Mouse (Mus musculus) MEL (cell line): ENCODE results near the gene Alad. TPM values are rescaled to one million over a fixed set of nuclear protein-coding genes. Genes with fewer than 3 reads are reported as not detected.

Source experiments
- DNase-seq: peaks from one replicate; pipeline ENCODE4 v3.0.0; 2011; ENCODE audit warnings: low read depth, low spot score
- H3K27ac ChIP-seq: 2 replicates; pipeline ENCODE4 v1.5.1; 2012; ENCODE audit warnings: low read depth, mild to moderate bottlenecking, control low read depth, low read length, moderate library complexity; ENCODE audit not compliant: control insufficient read depth
- H3K27me3 ChIP-seq, 2 experiments: fragments of 150-350 bp in 1 of 2; sonication (generic) in 1 of 2; 2 replicates each; pipeline ENCODE4 v1.6.1; 2012; ENCODE audit warnings: low read length in 2 of 2, mild to moderate bottlenecking in 2 of 2, improper control_type of control experiment in 1 of 2, moderate library complexity in 1 of 2; ENCODE audit not compliant: insufficient read depth in 2 of 2, control insufficient read depth in 1 of 2
- H3K36me3 ChIP-seq, 2 experiments: 2 replicates each; pipeline ENCODE4 v1.6.1; 2012 to 2014; ENCODE audit warnings: low read length in 2 of 2, improper control_type of control experiment in 1 of 2, inconsistent platforms in 1 of 2, mild to moderate bottlenecking in 1 of 2; ENCODE audit not compliant: insufficient read depth in 2 of 2, control insufficient read depth in 1 of 2
- H3K4me1 ChIP-seq, 2 experiments: fragments of 150-350 bp in 1 of 2; sonication (generic) in 1 of 2; 2 replicates each; pipeline ENCODE4 v1.6.1; 2012; ENCODE audit warnings: low read length in 2 of 2, improper control_type of control experiment in 1 of 2, mild to moderate bottlenecking in 1 of 2; ENCODE audit not compliant: insufficient read depth in 2 of 2, control insufficient read depth in 1 of 2
- H3K4me3 ChIP-seq, 2 experiments: fragments of 150-350 bp in 1 of 2; sonication (generic) in 1 of 2; 2 replicates each; pipeline ENCODE4 v1.5.1; 2012; ENCODE audit warnings: low read depth in 2 of 2, low read length in 2 of 2, mild to moderate bottlenecking in 2 of 2, moderate library complexity in 2 of 2, control low read depth in 1 of 2, improper control_type of control experiment in 1 of 2; ENCODE audit not compliant: control insufficient read depth in 1 of 2, insufficient read depth in 1 of 2
- H3K79me2 ChIP-seq: 2 replicates; pipeline ENCODE4 v1.6.1; 2012; ENCODE audit warnings: mild to moderate bottlenecking, low read length, moderate library complexity; ENCODE audit not compliant: control insufficient read depth, poor library complexity, insufficient read depth
- H3K9ac ChIP-seq: 2 replicates; pipeline ENCODE4 v1.6.1; 2012; ENCODE audit warnings: low read depth, mild to moderate bottlenecking, control low read depth, low read length, moderate library complexity; ENCODE audit not compliant: control insufficient read depth, poor library complexity, severe bottlenecking
- H3K9me3 ChIP-seq: fragments of 150-350 bp; sonication (generic); replicated peaks from 2 replicates; pipeline ENCODE4 v1.6.1; 2012; ENCODE audit warnings: mild to moderate bottlenecking, low read length, improper control_type of control experiment, moderate library complexity; ENCODE audit not compliant: insufficient read depth
- BHLHE40 ChIP-seq: IDR thresholded peaks from 2 replicates; pipeline ENCODE4 v1.6.1; 2012; ENCODE audit warnings: low read depth, mild to moderate bottlenecking, inconsistent platforms, low read length, improper control_type of control experiment, borderline replicate concordance
- CHD1 ChIP-seq: IDR thresholded peaks from 2 replicates; pipeline ENCODE4 v1.6.1; 2012; ENCODE audit warnings: low read depth, mild to moderate bottlenecking, inconsistent platforms, low read length, improper control_type of control experiment
- CHD2 ChIP-seq: IDR thresholded peaks from 2 replicates; pipeline ENCODE4 v1.6.1; 2011; ENCODE audit warnings: low read length, improper control_type of control experiment
- E2F4 ChIP-seq: IDR thresholded peaks from 2 replicates; pipeline ENCODE4 v1.6.1; 2011; ENCODE audit warnings: low read depth, low read length, improper control_type of control experiment, borderline replicate concordance
- GABPA ChIP-seq: IDR thresholded peaks from 2 replicates; pipeline ENCODE4 v1.6.1; 2012; ENCODE audit warnings: low read depth, mild to moderate bottlenecking, inconsistent platforms, low read length, improper control_type of control experiment, moderate library complexity
- KAT2A ChIP-seq: conservative IDR thresholded peaks from 2 replicates; pipeline ENCODE4 v1.6.1; 2012; ENCODE audit warnings: low read depth, low read length, improper control_type of control experiment, inconsistent platforms
- MEF2A ChIP-seq: IDR thresholded peaks from 2 replicates; pipeline ENCODE4 v1.6.1; 2014; ENCODE audit warnings: low read depth, mild to moderate bottlenecking, inconsistent platforms, low read length, improper control_type of control experiment; ENCODE audit not compliant: poor library complexity, insufficient replicate concordance, severe bottlenecking; ENCODE audit errors: extremely low read depth
- MXI1 ChIP-seq: IDR thresholded peaks from 2 replicates; pipeline ENCODE4 v1.6.1; 2011; ENCODE audit warnings: mild to moderate bottlenecking, low read depth, low read length, improper control_type of control experiment
- RAD21 ChIP-seq: IDR thresholded peaks from 2 replicates; pipeline ENCODE4 v1.6.1; 2011; ENCODE audit warnings: mild to moderate bottlenecking, low read depth, low read length, improper control_type of control experiment
- SMC3 ChIP-seq: IDR thresholded peaks from 2 replicates; pipeline ENCODE4 v1.6.1; 2011; ENCODE audit warnings: low read depth, low read length, improper control_type of control experiment
- TAL1 ChIP-seq: IDR thresholded peaks from 2 replicates; pipeline ENCODE4 v1.6.1; 2012; ENCODE audit warnings: mild to moderate bottlenecking, inconsistent platforms, low read length, moderate library complexity, mixed read lengths
- TBP ChIP-seq: IDR thresholded peaks from 2 replicates; pipeline ENCODE4 v1.8.0; 2011; ENCODE audit warnings: low read depth, low read length, improper control_type of control experiment
- TCF12 ChIP-seq: IDR thresholded peaks from 2 replicates; pipeline ENCODE4 v1.6.1; 2014; ENCODE audit warnings: low read depth, mild to moderate bottlenecking, inconsistent platforms, low read length, improper control_type of control experiment, moderate library complexity
- UBTF ChIP-seq: IDR thresholded peaks from 2 replicates; pipeline ENCODE4 v1.6.1; 2012; ENCODE audit warnings: low read depth, mild to moderate bottlenecking, inconsistent platforms, low read length, improper control_type of control experiment, moderate library complexity, borderline replicate concordance; ENCODE audit not compliant: insufficient read depth
- USF1 ChIP-seq: IDR thresholded peaks from 2 replicates; pipeline ENCODE4 v1.6.1; 2014; ENCODE audit warnings: low read depth, mild to moderate bottlenecking, inconsistent platforms, low read length, improper control_type of control experiment, moderate library complexity
- USF2 ChIP-seq, 2 experiments: IDR thresholded peaks; 2 replicates each; pipeline ENCODE4 v1.6.1; 2011 to 2012; ENCODE audit warnings: improper control_type of control experiment in 2 of 2, low read length in 2 of 2, borderline replicate concordance in 1 of 2, inconsistent platforms in 1 of 2, low read depth in 1 of 2, mild to moderate bottlenecking in 1 of 2; ENCODE audit not compliant: insufficient read depth in 1 of 2
- ZMIZ1 ChIP-seq: IDR thresholded peaks from 2 replicates; pipeline ENCODE4 v1.6.1; 2012; ENCODE audit warnings: low read depth, mild to moderate bottlenecking, inconsistent platforms, low read length, improper control_type of control experiment, moderate library complexity
- ZNF384 ChIP-seq: IDR thresholded peaks from 2 replicates; pipeline ENCODE4 v1.6.1; 2012; ENCODE audit warnings: low read depth, mild to moderate bottlenecking, inconsistent platforms, low read length, improper control_type of control experiment
- polyA plus RNA-seq, 2 experiments: library from polyadenylated mRNA; stranded (reverse) in 1 of 2; unstranded in 1 of 2; fragments of >175 nt in 1 of 2; fragments of >200 nt in 1 of 2; gene quantifications; 2 replicates each; pipeline versions ENCODE4 v1.2.1 to v1.2.4; 2012; ENCODE audit warnings: low replicate concordance in 2 of 2, low read depth in 1 of 2; ENCODE audit not compliant: insufficient read length in 2 of 2, insufficient read depth in 1 of 2, missing spikeins in 1 of 2
- total RNA-seq: library from RNA; depleted of rRNA; stranded (reverse); fragments of 300-350 nt; gene quantifications from 2 replicates; pipeline ENCODE4 v1.2.3, GENCODE M21; 2012

The Alad gene
- total and polyA plus RNA-seq, 3 experiments = 213 to 386 TPM; not detected in 1

- Histone ChIP-seq H3K9me3 (no peaks in the 10 kb centered on the region), H3K36me3 (peaks cover 0 to 29% of the 10 kb centered on the region in 2 experiments; a peak in 2 of 4 replicates), H3K27ac (no peak overlapping the region), H3K79me2 (peaks cover 13% of the 10 kb centered on the region), H3K27me3 (no peaks in the 10 kb centered on the region), H3K4me1 (peaks cover 14 to 26% of the 10 kb centered on the region in 2 experiments), H3K9ac (no peak overlapping the region), H3K4me3 (peak overlapping the region; percentile 34 to 35)
- no peak for DNase-seq
- TF ChIP-seq KAT2A (no peak), TCF12 (no peak), CHD2 (no peak), MEF2A (no peak), ZNF384 (no peak), RAD21 (no peak)
Observed at GRCm38 (mm10) chr4:62525489-62525811, 5.7 kb upstream of the Alad start.

DNA sequence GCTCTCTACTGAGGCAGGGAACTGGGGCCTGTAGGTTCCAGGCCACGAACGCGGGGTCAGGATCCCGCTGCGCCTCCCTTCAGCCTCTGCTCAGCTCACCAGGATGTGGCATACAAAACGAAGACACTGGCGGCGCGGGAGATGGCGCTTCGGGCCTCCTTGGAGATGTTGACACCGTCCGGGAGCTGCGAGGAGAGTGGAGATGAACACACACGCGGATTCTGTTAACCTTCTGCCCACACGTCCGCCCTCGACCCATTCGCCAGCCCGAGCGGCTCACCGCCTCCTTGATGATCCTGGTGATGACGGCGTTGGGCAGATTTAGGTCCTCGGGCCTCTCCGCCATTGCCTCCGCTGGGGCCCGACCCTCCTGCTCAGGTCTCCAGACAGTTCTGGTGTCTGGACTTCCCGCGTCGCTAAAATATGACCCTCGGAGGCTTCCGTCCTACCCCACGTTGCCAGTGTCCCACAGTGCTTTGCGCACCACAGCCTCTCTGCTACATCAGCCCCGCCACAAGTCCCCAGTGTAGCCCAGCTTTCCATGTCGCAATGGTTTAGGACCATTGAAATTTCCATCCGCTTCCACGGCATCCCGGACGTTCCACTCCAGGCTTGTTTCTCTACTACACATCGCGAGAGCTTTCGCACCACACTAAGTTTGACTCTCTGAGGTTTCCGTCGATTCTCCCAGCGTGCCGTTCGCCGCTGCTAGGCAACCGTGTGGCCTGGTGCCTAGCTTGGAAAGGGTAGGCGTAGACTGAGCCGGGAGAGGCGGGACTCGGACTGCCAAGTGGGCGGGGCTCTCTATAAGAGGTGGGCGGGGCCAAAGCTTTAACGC, 5.2 kb upstream of the Alad start, which contains the start of the genes Pole3 and 4933430I17Rik:
Gene Pole3, minus strand, starts transcription at position 418 of the 838 bp plus-strand sequence.
Gene 4933430I17Rik, plus strand, starts transcription at position 719 of the 838 bp plus-strand sequence.
- Histone ChIP-seq H3K4me3 (peak within 1 kb of the TSS; percentile 60 to 98), H3K36me3 (peaks cover 0 to 32% of the 10 kb centered on the region in 2 experiments; a peak in 2 of 4 replicates), H3K27ac (peak within 1 kb of the TSS; percentile 96), H3K9ac (peak within 1 kb of the TSS; percentile 96), H3K4me1 (peaks cover 18 to 27% of the 10 kb centered on the region in 2 experiments), H3K79me2 (peaks cover 16% of the 10 kb centered on the region), H3K9me3 (no peaks in the 10 kb centered on the region), H3K27me3 (no peaks in the 10 kb centered on the region)
- peak; percentile 98 for DNase-seq
- TF ChIP-seq TAL1 = no peak
- TF ChIP-seq GABPA = no peak
- no peak for TF ChIP-seq TCF12
- no peak for TF ChIP-seq CHD1
- TF ChIP-seq KAT2A = no peak
- no peak for TF ChIP-seq SMC3
- TF ChIP-seq ZMIZ1 = no peak
- TF ChIP-seq E2F4 = no peak
- no peak for TF ChIP-seq BHLHE40
- TF ChIP-seq USF1 = no peak
- no peak for TF ChIP-seq UBTF
- TF ChIP-seq TBP = no peak
- no peak for TF ChIP-seq MXI1
- no peak for TF ChIP-seq USF2 (IDR thresholded peaks at IDR 0.05; ENCODE audit: borderline replicate concordance in 1 of 2, insufficient read depth in 1 of 2, low read depth in 1 of 2, low read length in 2 of 2)
